Mouse (Mus musculus) cerebellum, adult 11 months (tissue): ENCODE data around the gene Spock1.

Experiments used
- DNase-seq: peaks from one replicate; pipeline ENCODE4 v3.0.0; 2022

Gene Spock1

DNA sequence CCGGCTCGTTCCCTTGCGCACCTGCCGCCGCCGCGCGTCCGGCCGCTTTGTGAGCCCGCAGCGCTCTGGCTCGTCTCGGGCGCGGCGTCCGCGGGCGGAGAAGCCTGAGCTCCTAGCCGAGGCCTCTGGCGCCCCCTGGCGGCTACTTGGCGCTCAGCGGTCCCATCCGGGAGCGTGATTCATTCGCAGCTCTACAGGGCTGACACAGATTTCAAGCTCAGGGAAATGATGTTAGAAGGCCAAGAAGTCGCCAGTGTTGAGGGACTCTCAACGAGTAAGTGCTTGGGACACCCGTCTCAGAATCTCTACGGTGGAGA lies at the start of gene Spock1:
TSS of gene Spock1 (minus strand) at position 67 of the 317 bp plus-strand sequence.
- DNase-seq: peak; percentile 96

DNA sequence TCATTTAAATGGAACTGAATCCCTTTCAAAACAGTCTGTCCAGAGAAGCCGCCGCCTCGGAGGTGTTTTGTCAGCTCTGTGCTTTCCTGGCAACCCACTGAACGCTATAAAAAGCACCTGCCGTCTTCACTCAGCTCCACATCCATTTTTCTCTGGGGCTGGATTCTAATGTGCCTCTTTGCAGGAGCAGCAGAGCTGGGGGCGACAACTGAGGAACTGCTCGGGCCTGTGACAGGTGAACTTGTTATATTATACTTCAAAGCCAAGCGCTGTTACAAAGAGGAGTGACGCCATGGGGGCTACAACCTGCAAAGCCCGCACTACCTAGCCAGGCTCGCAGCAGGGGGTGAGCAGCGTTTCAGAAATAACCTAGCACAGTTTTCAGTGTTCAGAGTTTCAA lies 42.0 kb upstream of the Spock1 start:
- DNase-seq: peak; percentile 48

DNA sequence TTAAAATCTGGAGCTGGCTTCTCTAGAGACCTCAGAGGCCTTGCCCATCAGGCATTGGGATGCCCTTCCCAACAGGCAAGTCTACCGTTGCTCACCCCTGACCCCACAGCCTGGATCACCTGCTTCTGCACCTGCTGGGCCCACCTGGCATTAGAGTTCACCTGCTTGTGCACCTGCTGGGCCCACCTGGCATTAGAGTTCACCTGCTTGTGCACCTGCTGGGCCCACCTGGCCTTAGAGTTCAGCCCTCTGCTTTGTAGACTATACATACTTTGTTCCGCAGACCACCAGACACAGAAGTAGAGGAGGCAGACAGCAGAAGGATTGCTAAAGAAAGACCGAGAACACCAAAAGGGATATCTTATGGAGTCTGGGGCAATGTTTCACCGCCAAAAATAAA lies 41.4 kb upstream of the Spock1 start:
- DNase-seq: peak; percentile 86

DNA sequence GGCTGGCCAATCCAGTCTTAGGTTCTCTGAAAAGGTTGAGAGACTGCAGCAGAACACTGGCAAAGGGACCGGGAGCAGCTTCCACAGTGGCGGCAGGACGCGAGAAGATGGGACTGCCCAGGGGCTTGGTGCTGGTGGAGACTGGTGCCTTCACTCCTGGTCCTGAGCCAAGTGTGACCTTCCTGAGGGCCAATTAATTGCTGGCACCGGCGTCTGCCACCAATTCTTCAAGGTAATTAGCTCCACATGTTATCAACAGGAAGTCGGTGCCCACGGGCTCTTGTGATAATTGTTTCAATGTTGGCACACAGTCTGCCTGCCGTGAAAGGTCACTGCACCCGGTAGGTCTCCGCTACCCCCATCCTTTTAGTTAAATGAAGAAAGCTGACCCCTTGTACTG lies 37.1 kb upstream of the Spock1 start:
- peak; percentile 66 for DNase-seq

DNA sequence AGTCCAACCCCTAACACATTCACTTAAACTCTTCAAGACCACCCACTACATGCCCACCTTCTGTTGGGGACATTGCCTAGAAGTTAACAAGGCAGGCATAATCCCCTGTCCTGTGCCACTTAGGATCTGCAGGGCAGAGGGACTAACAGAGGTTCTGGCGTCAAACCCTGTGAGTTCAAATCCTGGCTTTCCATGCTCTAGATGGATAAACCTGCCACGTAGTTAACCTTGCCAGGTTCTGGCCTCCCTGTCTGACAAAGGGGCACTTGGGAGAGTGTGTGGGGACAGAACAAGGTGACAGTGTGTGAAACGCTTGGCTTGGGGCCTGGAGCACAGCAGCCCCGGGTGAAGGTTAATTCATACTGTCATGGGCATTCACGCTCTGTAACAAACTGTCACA lies 36.3 kb upstream of the Spock1 start:
- DNase-seq: no peak

DNA sequence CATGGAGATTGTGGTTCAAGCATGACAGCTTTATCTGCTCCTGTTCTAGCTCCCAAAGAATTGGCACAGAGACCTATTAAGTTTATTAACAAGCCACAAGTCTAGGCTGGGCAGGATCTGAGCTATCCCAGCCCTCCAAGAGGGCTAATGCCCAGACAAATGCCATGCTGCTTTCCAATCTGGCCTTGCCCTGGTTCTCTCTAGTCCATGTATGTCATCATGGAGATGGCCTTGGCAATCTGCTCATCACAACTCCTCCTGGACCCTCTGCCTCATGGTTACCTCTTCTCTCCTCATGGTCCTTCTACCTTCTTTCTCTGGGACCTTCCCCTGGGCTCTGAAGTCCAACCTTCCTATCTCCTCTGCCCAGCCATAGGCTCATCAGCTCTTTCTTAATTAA lies 35.8 kb upstream of the Spock1 start:
- DNase-seq: no peak

DNA sequence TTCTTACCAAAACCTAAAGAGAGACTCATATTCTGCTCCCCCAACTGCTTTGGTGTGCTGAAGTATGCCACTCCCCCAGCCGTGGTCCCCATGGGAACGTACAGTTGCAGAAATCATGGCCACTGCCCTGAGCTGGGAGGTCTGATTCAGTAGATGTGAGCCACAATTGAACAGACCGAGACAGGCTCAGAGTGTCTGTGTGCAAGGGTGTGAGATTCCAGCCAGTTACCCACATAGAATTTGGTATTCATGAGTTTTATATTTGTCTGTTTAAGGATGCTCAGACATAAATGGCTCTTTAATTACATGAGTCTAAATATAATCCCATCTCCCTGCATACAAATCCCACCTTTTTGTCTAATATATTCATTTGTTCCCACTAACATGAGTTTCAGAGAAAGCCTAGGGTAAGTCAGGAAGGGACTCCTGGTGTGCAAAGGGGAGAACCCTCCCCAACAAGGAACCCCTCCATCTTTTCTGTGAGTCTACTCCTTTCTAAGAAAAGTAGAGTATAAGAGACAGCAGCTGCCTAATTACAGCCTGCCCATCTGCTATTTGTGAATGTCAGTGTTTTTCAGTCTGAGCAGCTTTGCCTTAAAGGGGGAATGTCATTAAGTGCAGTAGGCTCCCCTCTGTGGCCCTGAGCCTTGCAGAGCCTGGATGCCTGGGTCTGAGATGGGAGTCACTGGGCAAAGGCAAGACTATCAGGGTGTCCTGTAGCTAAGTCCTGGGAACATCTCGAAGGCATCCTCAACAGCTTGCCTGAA lies 29.5 kb upstream of the Spock1 start:
- no peak for DNase-seq

DNA sequence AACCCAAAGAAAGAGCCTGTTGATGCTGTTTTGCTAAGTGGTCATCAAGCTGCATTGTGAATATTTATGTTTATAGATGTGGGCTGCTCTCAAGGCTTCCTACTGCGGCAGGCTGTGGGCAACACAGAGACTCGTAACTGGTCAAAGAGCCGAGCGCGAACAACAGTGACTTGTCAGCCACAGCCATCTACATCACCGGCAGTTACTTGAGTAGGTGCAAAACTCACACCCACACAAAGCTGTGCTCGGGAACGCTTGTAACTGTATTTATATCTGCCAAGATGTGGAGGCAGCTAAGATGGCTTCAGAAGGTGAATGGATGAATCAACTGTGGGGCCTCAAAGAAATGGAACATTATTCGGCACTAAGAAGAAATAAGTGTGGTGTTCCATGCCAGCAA lies 23.9 kb upstream of the Spock1 start:
- DNase-seq: no peak

DNA sequence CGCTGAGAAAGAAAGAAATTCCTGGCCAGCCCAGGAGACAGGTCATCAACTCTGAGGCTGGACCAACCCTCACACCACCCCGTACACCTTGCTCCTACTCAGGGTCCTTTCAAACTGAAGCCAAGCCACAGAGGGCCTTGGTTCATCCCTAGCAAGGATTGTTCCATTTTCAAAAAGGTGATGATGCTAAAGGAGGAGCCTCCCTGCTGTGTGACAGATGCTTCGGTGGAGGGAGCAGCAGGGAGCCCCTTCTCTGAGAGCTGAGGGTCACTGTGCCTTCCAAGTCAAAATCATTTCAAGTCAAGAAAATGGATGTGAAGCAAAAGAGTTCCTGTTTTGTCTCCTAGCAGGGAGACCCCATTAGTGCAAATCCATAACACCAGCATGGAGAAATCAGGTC lies 23.2 kb upstream of the Spock1 start:
- DNase-seq: peak; percentile 84

DNA sequence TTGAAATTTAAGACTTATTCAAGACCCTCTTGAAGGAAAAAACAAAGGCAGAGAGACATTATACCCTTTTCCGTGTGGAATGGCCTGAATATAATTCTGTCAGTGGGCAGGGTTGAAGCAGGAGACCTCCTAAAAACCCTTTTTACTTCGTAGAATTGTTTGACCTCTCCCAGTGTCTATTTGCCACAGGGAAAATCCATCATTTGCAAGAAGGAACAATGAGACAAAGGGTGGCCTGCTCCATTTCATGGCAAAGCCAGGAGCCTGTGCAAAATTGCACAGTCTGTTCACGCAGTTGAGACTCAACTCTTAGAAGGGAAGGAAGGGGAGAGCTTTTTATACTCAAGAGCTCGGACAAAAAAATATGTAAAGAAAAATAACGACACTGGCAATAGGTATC lies 22.6 kb upstream of the Spock1 start:
- no peak for DNase-seq

DNA sequence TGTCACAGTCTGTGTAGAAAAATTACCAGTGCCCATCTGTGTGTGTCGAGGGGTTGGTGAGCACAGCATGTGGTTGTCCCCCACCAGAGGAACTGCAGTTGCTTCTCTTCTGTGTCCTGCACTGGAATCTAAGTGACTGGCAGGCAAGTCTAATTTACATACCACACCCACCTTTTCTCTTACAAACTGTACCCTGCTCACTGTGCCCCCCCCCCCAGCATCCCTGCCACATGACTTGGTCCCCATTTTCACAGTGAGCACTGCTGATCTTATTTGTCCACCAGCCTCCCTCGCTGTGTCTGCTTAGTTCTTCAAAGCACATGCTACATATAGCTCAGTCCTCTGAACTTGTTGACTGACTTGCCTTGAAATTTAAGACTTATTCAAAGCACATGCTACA lies 22.2 kb upstream of the Spock1 start:
- DNase-seq: no peak

DNA sequence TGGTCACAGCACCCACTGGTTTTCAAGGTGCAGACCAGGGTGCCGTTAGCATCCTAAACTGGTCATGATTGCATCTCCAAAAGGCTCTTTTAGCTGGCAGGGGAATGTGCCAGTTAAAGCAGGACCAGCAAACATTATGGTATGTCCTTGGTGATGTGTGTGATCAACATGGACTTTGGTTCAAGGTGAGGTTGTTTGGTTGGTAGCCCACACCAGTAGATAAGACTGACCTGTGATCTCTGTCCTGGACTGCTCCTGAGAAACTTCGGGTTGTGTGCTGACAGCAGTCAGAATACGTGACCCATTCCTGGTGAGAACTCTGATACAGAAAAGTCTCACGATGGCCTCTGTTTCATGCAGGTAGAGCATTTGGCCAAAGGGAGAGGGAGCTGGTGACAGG lies 11.8 kb upstream of the Spock1 start:
- DNase-seq: no peak

DNA sequence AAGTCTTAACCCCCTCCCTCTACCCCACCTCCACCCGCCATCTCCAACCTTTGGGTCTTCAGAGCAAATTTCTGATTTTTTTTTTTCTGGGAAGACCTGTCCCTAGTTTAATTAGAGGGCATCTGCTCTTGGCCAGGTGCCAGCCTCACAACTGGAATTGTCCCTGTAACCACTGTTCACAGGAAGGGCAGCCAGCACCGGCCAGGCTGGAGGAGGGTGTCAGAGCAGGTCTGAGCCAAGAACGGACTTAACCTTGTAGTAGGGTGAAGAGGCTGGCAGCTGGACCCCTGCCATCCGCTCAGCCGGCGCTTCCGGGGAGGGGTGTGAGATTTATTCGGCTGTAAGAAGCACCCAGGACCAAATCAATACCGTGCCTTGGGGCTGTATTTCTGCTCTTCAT lies 3.0 kb upstream of the Spock1 start:
- DNase-seq: no peak

DNA sequence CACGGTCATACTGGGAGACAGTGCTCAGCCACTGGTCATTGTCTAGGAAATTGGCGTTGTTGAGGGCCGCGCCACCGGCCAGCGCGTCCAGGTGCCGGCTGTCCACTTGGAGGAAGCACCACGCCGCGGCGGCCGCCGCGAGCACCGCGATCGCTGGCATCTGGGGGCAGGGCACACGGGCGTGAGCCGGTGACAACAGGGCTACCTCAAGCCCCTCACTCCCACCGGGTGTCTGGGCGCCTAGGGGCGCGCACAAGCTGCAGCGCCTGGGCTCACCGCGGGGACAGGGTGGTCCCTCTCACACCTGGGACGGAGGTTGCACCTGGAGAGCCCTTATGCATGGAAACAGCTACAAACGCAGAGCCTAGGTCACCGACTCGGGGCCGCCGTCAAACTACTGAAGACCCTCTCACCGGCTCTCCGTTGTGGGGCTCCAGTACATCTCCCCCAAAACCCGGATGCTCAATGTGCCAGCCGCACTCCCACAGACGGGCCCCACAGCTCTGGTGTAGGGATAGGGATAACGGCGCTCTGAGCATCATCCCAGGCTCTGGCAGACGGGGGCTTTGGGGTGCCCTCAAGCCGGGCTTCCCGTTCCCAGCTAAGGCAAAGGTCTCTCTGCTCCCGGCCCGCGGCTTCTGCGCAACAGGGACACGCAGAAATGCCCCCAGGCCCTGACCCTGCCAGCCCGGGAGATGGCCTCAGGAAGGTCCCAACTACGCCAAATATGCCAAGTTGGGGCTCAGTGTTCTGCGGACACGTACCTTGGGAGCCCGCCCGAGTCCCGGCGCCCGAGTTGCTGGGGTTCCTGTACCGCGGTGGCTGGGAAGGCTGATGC lies 485 bp downstream of the Spock1 start:
- peak; percentile 38 for DNase-seq

DNA sequence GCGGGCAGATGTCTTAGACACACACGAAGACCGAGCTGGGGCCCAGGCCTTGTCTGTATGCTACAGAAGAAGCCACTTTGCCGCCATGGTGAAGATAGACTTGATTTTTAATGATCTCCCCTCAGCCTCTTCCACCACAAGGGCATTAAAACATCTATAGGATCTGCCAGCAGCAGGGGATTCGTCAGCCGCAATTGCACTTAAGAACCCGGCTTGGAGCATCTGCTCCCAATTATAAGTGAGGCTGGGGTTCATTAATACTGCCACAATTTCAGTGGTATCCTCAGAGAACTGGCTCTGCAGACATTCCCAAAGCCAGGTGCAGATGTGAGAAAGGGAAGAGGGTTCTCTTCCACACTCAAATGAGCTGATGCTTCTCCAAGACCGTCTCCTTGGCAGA lies 13.5 kb downstream of the Spock1 start:
- no peak for DNase-seq

DNA sequence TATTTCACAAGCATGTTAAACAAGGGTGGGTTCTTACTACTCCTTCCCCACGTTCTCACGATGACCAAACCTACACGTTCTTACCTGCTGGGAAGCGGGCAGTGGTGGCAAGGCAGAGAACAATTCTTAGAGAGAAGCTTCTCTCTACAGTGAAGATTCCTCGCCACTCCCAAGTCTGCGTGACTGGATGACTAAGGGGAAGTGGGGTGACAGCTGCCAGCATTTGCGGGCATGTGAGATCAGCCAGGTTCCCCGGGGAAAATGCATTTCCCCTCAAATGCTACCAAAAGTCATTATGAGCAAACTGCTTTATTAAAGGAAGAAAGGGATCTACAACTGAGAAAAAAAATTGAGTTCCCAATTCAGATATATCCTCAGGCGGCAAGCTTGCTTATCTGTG lies 18.4 kb downstream of the Spock1 start:
- DNase-seq: no peak

DNA sequence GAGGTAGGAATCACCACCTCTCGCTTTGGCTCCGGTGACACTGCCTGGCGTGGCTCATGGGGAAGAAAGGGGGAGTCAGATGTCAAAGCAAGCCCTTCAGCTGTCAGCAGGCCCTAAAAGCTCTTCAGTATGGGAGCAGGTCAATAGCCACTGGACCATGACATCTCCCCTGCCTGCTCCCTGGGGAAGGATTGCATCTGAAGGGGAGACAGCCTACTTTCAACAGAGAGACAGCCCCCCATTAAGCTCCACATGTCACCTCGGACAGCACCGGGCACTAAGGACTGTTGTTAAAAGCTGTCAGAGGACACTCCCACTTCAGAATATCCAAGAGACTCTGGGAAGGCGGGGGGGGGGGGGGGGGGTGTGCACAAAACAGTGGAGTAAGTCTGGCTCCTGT lies 19.1 kb downstream of the Spock1 start:
- no peak for DNase-seq

DNA sequence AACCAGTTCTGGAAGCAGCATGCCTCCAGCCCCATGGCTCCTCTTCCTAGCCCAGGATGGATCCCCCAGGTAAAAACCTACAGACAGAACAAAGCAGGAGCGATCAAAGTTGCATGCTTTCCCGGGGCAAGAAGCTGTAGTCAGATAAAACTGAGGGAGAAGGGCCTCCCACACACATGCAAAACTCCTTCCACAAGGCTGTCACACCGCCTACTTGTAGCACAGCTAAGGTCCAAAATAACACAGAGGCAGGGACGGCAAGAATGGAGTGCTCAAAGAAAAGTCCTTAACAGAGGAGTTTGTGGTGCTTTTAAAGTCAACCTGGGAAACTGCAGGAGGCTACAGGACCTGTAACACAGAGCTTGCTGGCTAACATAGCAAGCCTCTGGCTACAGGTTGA lies 28.3 kb downstream of the Spock1 start:
- no peak for DNase-seq

DNA sequence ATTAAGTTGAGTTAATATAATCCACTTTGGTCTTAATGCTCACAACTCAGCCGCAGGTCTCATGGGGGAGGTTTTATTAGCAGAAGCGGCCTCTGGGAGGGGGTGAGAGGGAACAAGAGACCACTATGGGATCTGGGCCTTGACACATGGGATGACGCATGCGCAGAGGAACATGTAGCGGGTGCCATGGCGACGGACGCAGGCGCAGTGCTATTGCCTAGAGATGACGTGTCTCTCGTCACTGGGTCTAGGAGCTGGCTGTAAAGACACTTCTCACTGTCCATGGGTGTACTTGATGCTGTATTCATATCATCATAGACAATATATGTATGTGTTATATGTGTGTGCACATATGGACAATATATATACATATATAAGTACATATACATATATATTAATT lies 29.3 kb downstream of the Spock1 start:
- no peak for DNase-seq

DNA sequence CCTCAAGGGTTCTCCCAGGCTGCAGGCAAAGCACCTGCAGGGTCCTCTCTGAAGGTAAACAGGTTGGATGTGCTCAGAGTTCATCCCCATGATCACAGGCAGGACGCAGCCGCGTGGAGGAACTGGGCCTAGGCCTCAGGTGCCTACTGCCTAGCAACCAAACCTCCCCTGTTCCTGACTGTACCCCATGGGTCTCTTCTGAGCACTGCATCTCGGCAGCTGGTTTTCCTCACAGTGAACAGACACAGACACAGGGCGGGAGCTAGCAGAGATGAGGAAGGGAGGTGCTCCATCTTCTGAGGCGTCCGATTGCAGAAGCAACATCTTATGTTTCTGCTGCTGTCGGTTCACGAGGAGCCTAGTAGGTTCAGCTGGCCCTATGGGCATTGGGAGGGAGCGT lies 30.4 kb downstream of the Spock1 start:
- no peak for DNase-seq

DNA sequence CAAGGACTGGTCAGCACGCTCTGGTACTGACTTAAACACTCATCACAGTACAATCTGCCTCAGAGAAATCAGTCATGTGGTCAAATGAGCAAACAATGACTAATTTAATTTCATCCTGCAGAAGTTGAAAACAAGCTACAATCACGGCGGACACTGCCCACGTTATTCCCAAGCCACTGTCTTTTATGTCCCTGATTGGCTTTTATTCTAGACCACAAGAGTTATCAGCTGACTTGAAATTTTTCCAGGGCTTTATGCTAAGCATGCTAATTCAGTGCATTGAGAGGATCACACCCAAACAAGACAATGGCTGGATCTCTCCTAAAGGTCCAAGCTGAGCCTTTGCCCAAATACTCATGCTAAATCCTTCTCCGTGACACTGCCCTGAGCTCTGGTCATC lies 31.2 kb downstream of the Spock1 start:
- no peak for DNase-seq

DNA sequence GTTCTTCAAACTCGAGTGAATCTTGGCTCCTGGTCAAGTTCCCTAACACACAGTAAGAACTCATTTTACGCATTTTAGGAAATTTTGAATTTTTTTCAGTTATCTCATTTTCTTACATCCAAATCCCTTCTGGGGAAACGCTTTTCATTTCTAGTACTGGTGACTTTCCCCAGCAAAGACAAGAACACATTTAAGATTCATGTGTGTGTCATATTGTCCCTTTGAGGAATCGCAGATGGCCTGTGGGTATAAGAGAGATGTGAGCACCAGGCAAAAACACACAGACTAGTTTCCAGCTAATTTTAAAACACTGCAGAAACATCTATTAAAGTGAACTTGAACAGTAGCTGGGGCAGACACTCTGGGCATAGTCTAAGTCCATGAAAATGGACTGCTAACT lies 38.1 kb downstream of the Spock1 start:
- DNase-seq: no peak

DNA sequence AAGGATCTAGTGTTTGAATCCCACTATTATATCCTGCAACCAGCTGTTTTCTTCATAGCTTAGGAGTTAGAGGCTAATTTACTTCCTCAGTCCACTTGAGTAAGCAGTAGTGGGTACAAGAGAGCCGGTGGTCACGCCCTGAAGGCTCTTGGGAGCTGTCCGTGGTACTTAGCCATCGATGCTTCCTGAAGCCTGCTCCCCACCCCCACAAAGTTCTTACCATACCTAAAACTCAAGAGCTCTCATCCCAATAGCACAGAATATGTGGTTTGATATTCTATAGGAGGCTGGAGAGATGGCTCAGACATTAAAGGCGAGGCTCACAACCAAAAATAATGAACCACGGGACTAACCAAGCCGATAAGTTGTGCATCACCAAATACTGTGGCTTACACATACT lies 40.5 kb downstream of the Spock1 start:
- DNase-seq: no peak

DNA sequence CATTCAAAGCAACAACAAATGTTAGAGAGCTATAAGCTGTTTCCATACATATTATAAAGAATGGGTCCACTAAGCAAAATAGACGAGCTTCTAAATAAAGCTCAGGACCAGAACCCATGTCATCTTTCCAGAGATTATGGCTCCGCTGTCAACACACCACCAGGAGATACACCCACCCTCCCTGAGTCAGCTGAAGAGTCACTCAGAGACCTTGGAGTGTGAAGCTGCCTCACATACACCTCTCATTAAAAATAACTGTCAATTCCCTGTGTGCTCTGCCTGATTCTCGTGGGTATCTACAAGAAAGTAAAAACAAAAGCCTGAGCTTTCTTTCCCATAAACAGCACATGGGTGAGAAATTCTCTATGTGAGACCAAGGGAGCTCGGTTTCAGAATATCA lies 43.1 kb downstream of the Spock1 start:
- DNase-seq: no peak

DNA sequence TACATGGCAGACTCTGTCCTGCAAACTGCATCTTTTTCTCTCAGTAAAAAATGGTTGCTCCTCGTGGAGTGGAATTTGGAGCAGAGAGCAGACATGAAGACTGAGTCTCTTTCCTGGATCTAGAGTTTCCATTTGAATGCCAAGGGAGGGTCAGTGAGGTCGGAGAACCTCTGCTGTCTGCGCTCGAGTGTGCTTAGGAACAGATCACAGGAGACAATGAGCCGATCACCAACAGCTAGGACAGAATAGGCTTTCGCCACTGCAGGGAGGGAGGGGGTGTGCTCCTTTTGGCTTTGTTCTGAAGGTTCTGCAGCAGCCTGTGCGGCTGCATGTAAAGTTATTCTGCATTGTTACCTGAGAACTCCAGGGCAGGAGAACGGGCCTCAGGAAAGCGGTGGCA lies 49.6 kb downstream of the Spock1 start:
- no peak for DNase-seq
